Mouse (Mus musculus) ovary, postnatal 14 days (tissue): ENCODE measurements around the gene Prdm13.

Experiments used
- DNase-seq: peaks from one replicate; pipeline ENCODE4 v3.0.0; 2022; ENCODE audit warnings: low spot score

Gene Prdm13

GRCm38 (mm10) chr4:21678101-21678974 lies 7.4 kb downstream of the Prdm13 start:
- DNase-seq = no peak

- DNase-seq = no peak
Measured at GRCm38 (mm10) chr4:21674691-21675090, 11.1 kb downstream of the Prdm13 start.

GRCm38 (mm10) chr4:21674042-21674441 lies 11.7 kb downstream of the Prdm13 start:
- no peak for DNase-seq

- no peak for DNase-seq
Measured at GRCm38 (mm10) chr4:21665961-21666360, 19.8 kb downstream of the Prdm13 start.

- no peak for DNase-seq
Measured at GRCm38 (mm10) chr4:21658184-21658583, 27.6 kb downstream of the Prdm13 start.

GRCm38 (mm10) chr4:21629275-21629583 lies 56.5 kb downstream of the Prdm13 start:
- no peak for DNase-seq

- DNase-seq = no peak
Measured at GRCm38 (mm10) chr4:21628367-21629274, 57.1 kb downstream of the Prdm13 start.
